Mouse (Mus musculus): Measurements from ENCODE around the gene Cebpb. TPM values are rescaled to one million over a fixed set of nuclear protein-coding genes. Genes with fewer than 3 reads are reported as not detected.

Gene Cebpb
- polyA plus RNA-seq, 1 experiment from 2014 or later, result 0.11 TPM

GRCm38 (mm10) chr2:167661270-167662203 lies 27.2 kb upstream of the Cebpb start, which contains the start of gene Gm20431:
Gene Gm20431 (minus strand): TSS chr2:167661496.
- peak within 1 kb of the TSS; percentile 82 for H3K9ac ChIP-seq (ENCODE audit: low read length)
- ATAC-seq, result peak; percentile 96
- H3K4me3 ChIP-seq (ENCODE audit: low read depth, low read length), result peak within 1 kb of the TSS; percentile 78
- peak within 1 kb of the TSS; percentile 90 for H3K4me2 ChIP-seq (ENCODE audit: low read length)
- no peaks in the 10 kb centered on the region for H3K36me3 ChIP-seq (ENCODE audit: control insufficient read depth, insufficient read depth, low read length)
- DNase-seq (ENCODE audit: low spot score), result peak; percentile 95
- H3K27ac ChIP-seq (ENCODE audit: low read depth, low read length), result 0 out of 2 replicates have a peak within 1 kb of the TSS, but pooled peaks have one; percentile 2
- no peaks in the 10 kb centered on the region for H3K27me3 ChIP-seq (replicated peaks; ENCODE audit: control insufficient read depth, insufficient read depth, low read length)
- WGBS, result under 1% methylated on average over 70 of the region's 110 CpGs
- H3K9me3 ChIP-seq (replicated peaks; ENCODE audit: control insufficient read depth, low read length), result no peaks in the 10 kb centered on the region
- H3K4me1 ChIP-seq (ENCODE audit: control insufficient read depth, insufficient read depth, low read length), result peaks cover 18% of the 10 kb centered on the region

GRCm38 (mm10) chr2:167662713-167663112 lies 26.0 kb upstream of the Cebpb start:
- H3K36me3 ChIP-seq (ENCODE audit: control insufficient read depth, insufficient read depth, low read length), result no peaks in the 10 kb centered on the region
- 55% methylated on average over 6 of the region's 6 CpGs for WGBS
- DNase-seq (ENCODE audit: low spot score) (no peak), ATAC-seq (no peak)
- no peak overlapping the region for H3K4me2 ChIP-seq (ENCODE audit: low read length)
- no peak overlapping the region for H3K27ac ChIP-seq (ENCODE audit: low read depth, low read length)
- H3K4me1 ChIP-seq (ENCODE audit: control insufficient read depth, insufficient read depth, low read length), result peaks cover 18% of the 10 kb centered on the region
- no peak overlapping the region for H3K9ac ChIP-seq (ENCODE audit: low read length)
- no peaks in the 10 kb centered on the region for H3K9me3 ChIP-seq (replicated peaks; ENCODE audit: control insufficient read depth, low read length)
- H3K27me3 ChIP-seq (replicated peaks; ENCODE audit: control insufficient read depth, insufficient read depth, low read length), result no peaks in the 10 kb centered on the region
- H3K4me3 ChIP-seq (ENCODE audit: low read depth, low read length), result no peak overlapping the region

GRCm38 (mm10) chr2:167665972-167666713 lies 22.6 kb upstream of the Cebpb start:
- Histone ChIP-seq H3K27me3 (replicated peaks; ENCODE audit: control insufficient read depth, insufficient read depth, low read length) (no peaks in the 10 kb centered on the region), H3K4me2 (ENCODE audit: low read length) (no peak overlapping the region), H3K27ac (ENCODE audit: low read depth, low read length) (no peak overlapping the region), H3K9me3 (replicated peaks; ENCODE audit: control insufficient read depth, low read length) (no peaks in the 10 kb centered on the region), H3K4me1 (ENCODE audit: control insufficient read depth, insufficient read depth, low read length) (0 out of 2 replicates have a peak, but pooled peaks cover 2% of the 10 kb centered on the region), H3K36me3 (ENCODE audit: control insufficient read depth, insufficient read depth, low read length) (no peaks in the 10 kb centered on the region), H3K4me3 (ENCODE audit: low read depth, low read length) (no peak overlapping the region), H3K9ac (ENCODE audit: low read length) (no peak overlapping the region)
- ATAC-seq (no peak), DNase-seq (ENCODE audit: low spot score) (no peak)
- WGBS, result 86% methylated on average over 18 of the region's 18 CpGs

- Histone ChIP-seq H3K36me3 (ENCODE audit: control insufficient read depth, insufficient read depth, low read length) (no peaks in the 10 kb centered on the region), H3K9ac (ENCODE audit: low read length) (no peak overlapping the region), H3K4me2 (ENCODE audit: low read length) (no peak overlapping the region), H3K9me3 (replicated peaks; ENCODE audit: control insufficient read depth, low read length) (no peaks in the 10 kb centered on the region), H3K27ac (ENCODE audit: low read depth, low read length) (no peak overlapping the region), H3K4me1 (ENCODE audit: control insufficient read depth, insufficient read depth, low read length) (no peaks in the 10 kb centered on the region), H3K27me3 (replicated peaks; ENCODE audit: control insufficient read depth, insufficient read depth, low read length) (no peaks in the 10 kb centered on the region), H3K4me3 (ENCODE audit: low read depth, low read length) (no peak overlapping the region)
- WGBS, result 86% methylated on average over 5 of the region's 5 CpGs
- DNase-seq (ENCODE audit: low spot score) (no peak), ATAC-seq (no peak)
Observed at GRCm38 (mm10) chr2:167668426-167668825, 20.3 kb upstream of the Cebpb start.

- no peak overlapping the region for H3K9ac ChIP-seq (ENCODE audit: low read length)
- H3K4me3 ChIP-seq (ENCODE audit: low read depth, low read length), result no peak overlapping the region
- no peaks in the 10 kb centered on the region for H3K36me3 ChIP-seq (ENCODE audit: control insufficient read depth, insufficient read depth, low read length)
- H3K4me2 ChIP-seq (ENCODE audit: low read length), result no peak overlapping the region
- no peaks in the 10 kb centered on the region for H3K9me3 ChIP-seq (replicated peaks; ENCODE audit: control insufficient read depth, low read length)
- ATAC-seq (no peak), DNase-seq (ENCODE audit: low spot score) (no peak)
- no peaks in the 10 kb centered on the region for H3K27me3 ChIP-seq (replicated peaks; ENCODE audit: control insufficient read depth, insufficient read depth, low read length)
- WGBS, result 70% methylated on average over 4 of the region's 4 CpGs
- H3K27ac ChIP-seq (ENCODE audit: low read depth, low read length), result no peak overlapping the region
- no peaks in the 10 kb centered on the region for H3K4me1 ChIP-seq (ENCODE audit: control insufficient read depth, insufficient read depth, low read length)
Observed at GRCm38 (mm10) chr2:167669398-167669797, 19.3 kb upstream of the Cebpb start.

GRCm38 (mm10) chr2:167671101-167671633 lies 17.5 kb upstream of the Cebpb start:
- Histone ChIP-seq H3K4me2 (ENCODE audit: low read length) (no peak overlapping the region), H3K27me3 (replicated peaks; ENCODE audit: control insufficient read depth, insufficient read depth, low read length) (no peaks in the 10 kb centered on the region), H3K27ac (ENCODE audit: low read depth, low read length) (no peak overlapping the region), H3K36me3 (ENCODE audit: control insufficient read depth, insufficient read depth, low read length) (no peaks in the 10 kb centered on the region), H3K9me3 (replicated peaks; ENCODE audit: control insufficient read depth, low read length) (no peaks in the 10 kb centered on the region), H3K4me1 (ENCODE audit: control insufficient read depth, insufficient read depth, low read length) (no peaks in the 10 kb centered on the region), H3K9ac (ENCODE audit: low read length) (no peak overlapping the region), H3K4me3 (ENCODE audit: low read depth, low read length) (no peak overlapping the region)
- WGBS, result 85% methylated on average over 5 of the region's 5 CpGs
- DNase-seq (ENCODE audit: low spot score), result no peak
- ATAC-seq, result no peak

GRCm38 (mm10) chr2:167672212-167672685 lies 16.5 kb upstream of the Cebpb start:
- no peak overlapping the region for H3K4me3 ChIP-seq (ENCODE audit: low read depth, low read length)
- H3K36me3 ChIP-seq (ENCODE audit: control insufficient read depth, insufficient read depth, low read length), result no peaks in the 10 kb centered on the region
- H3K27ac ChIP-seq (ENCODE audit: low read depth, low read length), result no peak overlapping the region
- ATAC-seq, result 0 out of 2 replicates have a peak, but pooled peaks have one; percentile 23
- WGBS, result 48% methylated on average over 13 of the region's 13 CpGs
- H3K9ac ChIP-seq (ENCODE audit: low read length), result no peak overlapping the region
- DNase-seq (ENCODE audit: low spot score), result peak; percentile 29
- no peaks in the 10 kb centered on the region for H3K27me3 ChIP-seq (replicated peaks; ENCODE audit: control insufficient read depth, insufficient read depth, low read length)
- no peaks in the 10 kb centered on the region for H3K4me1 ChIP-seq (ENCODE audit: control insufficient read depth, insufficient read depth, low read length)
- H3K4me2 ChIP-seq (ENCODE audit: low read length), result no peak overlapping the region
- H3K9me3 ChIP-seq (replicated peaks; ENCODE audit: control insufficient read depth, low read length), result no peaks in the 10 kb centered on the region

- Histone ChIP-seq H3K36me3 (ENCODE audit: control insufficient read depth, insufficient read depth, low read length) (no peaks in the 10 kb centered on the region), H3K4me3 (ENCODE audit: low read depth, low read length) (no peak overlapping the region), H3K9ac (ENCODE audit: low read length) (no peak overlapping the region), H3K4me1 (ENCODE audit: control insufficient read depth, insufficient read depth, low read length) (no peaks in the 10 kb centered on the region), H3K27ac (ENCODE audit: low read depth, low read length) (no peak overlapping the region), H3K4me2 (ENCODE audit: low read length) (no peak overlapping the region), H3K9me3 (replicated peaks; ENCODE audit: control insufficient read depth, low read length) (no peaks in the 10 kb centered on the region), H3K27me3 (replicated peaks; ENCODE audit: control insufficient read depth, insufficient read depth, low read length) (no peaks in the 10 kb centered on the region)
- 37% methylated on average over 14 of the region's 14 CpGs for WGBS
- peak; percentile 39 for DNase-seq (ENCODE audit: low spot score)
- no peak for ATAC-seq
Observed at GRCm38 (mm10) chr2:167675120-167675909, 13.4 kb upstream of the Cebpb start.
